Mouse (Mus musculus): ENCODE measurements around the gene Zfp91.
"Not testable (repeated sequence)": the region's sequence is repeated elsewhere in the genome, so short reads cannot be mapped to it uniquely, and the experiment has no call there.

The Zfp91 gene

DNA sequence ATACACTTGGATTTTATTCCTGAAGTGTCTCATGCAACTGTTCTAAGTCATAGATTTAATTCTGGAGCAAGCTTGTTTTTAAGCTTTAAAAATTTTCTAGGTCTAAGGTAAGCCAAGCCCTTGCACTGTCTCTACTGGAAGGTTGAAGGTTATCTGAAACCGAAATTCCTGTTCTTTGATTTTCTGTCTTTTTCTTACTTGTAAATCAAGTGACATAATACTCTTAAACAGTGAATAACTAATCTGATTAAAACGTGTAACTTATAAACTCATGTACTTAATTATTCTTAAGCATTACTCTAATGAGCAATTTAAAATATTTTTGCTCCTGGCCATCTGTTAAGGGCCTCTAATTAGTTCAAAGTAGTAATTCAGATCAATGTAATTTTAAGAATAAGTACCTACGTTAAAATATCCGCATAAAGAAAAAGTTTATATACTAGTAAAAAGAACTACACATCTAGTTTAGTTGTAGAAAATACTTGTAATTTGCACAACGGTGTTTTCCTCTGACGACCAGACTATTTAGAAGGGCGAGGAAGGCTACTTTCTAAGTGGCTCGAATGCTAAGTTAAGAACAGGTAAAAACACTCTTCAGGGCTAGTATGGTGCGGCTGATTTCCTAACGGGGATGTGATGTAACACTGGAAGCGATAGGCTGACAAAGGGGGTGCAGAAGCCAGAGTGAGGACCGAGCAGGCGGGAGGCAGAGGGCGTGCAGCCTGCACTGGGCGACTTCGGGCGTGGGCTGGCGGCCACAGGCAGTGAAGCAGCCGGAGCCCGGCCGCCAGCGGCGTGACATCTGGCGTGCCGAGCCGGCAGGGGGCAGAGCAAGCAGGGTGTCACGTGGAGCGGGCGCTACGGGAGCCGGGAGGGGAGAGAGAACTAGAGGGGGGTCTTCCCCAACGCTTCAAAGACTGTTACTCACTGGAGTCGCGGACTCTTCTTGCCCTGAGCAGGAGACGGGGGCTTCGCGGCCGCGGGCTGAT is 1.6 kb downstream of the Zfp91 start:
- peak; percentile 93 to 94 for DNase-seq (ENCODE audit: low spot score in 2 of 2)

DNA sequence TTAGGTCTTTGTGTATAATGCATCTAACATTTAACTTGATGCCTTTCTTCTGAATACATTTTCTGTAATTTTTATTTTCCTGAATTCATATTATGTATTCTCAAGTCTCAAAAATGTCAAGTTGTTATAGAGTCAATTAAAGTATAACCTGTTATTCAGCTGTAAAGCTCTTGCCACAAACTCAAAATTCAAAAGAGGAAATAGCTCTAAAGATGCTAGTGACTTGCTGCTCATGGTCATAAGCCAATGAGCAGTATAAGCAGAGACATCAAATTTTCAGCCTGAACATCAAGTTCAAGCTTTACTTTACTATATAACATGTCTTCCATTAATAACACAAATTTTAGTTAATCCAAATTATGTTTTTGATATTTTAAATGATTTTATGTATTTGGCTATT is 3.6 kb downstream of the Zfp91 start:
- DNase-seq (ENCODE audit: low spot score in 2 of 2): no peak

DNA sequence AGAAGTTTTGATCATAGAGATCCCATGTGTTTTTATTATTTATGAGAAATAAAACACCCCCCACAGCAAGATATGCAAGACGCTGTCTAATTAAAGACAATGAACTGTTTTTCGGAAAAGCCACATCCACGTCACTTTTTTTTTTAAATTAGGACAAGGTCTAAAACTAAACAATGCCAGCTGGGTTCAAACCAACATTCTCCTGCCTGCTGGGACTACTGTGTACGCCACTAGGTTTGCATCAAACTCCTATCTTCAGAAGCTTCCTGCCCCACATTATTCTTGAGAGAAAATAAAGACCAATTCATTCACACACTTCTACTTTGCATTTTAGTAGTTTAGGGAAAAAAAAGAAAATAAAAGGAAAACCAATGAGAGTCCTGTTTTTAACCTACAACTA is 8.2 kb downstream of the Zfp91 start:
- DNase-seq (ENCODE audit: low spot score in 2 of 2): no peak

DNA sequence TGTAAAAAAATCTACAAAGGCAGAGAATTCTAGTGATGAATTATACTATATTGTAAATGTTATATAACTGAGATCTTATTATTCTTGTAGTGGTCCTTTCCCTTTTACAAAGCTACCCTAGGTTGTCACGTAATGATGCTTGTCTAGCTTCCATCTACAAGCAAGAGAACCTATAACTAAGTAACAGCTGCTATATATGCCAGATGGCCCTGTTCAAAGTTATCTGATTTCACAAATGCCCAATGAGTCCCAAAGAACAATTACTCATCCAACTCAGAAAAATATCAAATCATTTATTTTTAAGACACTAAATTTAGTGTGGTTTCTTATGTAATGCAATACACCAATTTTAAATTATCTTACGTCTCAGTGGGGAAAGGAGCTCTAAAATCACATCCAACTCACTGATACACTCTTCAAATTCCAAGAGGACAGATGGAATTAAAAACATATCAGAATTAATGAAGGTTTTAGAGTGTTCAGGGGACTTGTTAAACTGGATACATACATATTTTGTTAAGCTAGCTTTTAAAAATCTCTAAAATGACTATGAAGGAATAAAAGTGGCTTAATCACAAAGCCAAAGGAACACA is 9.0 kb downstream of the Zfp91 start:
- no peak for DNase-seq (ENCODE audit: low spot score in 2 of 2)

DNA sequence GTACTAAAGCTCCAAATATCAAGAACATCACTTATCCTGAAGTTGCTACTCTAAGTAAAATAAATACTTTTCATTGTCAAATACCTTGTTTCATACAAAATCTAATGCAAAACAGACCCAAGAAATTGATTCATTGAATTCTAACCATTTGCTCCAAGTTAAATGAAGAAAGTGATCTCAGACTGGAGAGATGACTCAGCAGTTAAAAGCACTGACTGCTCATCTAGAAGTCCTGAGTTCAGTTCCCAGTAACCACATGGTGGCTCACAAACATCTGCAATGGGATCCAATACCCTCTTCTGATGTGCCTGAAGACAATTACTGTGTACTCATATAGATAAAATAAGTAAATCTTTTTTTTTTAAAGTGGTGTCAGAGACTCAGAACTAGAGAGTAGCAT is 15.5 kb downstream of the Zfp91 start:
- DNase-seq (ENCODE audit: low spot score in 2 of 2): no peak

- no peak for DNase-seq (ENCODE audit: low spot score in 2 of 2)
Observed at GRCm38 (mm10) chr19:12770888-12771287, 25.0 kb downstream of the Zfp91 start.

DNA sequence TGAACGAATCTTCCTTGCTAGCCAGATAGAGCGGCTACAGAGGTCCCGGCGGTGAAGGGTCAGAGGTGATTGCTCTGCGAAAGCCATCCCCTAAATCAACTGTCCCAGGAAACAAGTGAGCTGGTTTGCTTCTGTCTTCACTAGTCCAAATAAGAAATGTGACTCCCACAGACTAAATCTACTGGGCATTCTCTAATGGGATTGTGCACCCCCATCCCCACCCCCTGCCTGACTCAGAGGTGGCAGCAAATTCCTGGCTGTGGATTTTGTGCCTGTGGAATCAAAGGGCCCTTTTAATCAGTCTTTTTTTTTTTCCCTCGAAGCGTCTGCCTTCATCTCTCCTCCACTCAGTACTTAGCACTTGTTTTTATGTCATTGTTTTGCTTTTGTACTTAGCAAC is 30.6 kb downstream of the Zfp91 start, which contains the start of gene Cntf:
Gene Cntf, minus strand, starts transcription at position 325 of the 400 bp plus-strand sequence.
- DNase-seq (ENCODE audit: low spot score in 2 of 2): no peak

- peak; percentile 3 to 17 for DNase-seq (ENCODE audit: low spot score in 2 of 2)
Observed at GRCm38 (mm10) chr19:12762212-12763130, 33.5 kb downstream of the Zfp91 start.

- no peak for DNase-seq (ENCODE audit: low spot score in 2 of 2)
Observed at GRCm38 (mm10) chr19:12759656-12760055, 36.3 kb downstream of the Zfp91 start.

DNA sequence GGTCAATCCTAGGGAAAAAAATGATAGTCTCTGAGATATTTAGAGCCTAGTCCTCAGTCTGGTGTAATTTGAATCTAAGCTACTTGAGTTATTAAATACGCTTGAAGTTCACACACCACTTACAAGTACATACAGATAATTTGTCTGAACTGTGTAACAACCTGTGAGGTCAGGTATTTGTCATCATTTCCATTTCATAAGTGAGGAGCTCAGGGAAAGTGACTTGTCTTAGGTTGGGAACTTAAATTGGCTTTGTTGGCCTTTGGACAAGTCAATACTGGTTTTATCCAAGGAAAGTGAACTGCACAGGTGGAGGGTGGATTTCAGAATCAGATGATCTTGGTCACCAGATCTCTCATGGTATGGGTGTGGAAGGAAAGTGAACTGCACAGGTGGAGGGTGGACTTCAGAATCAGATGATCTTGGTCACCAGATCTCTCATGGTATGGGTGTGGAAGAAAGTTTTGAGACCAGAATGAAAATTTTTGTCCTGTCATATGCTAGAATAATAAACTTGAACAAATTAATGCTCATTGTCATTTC is 36.9 kb downstream of the Zfp91 start:
- no peak for DNase-seq (ENCODE audit: low spot score in 2 of 2)

- no peak for DNase-seq (ENCODE audit: low spot score in 2 of 2)
Observed at GRCm38 (mm10) chr19:12756286-12756685, 39.6 kb downstream of the Zfp91 start.

- DNase-seq (ENCODE audit: low spot score in 2 of 2): no peak
Observed at GRCm38 (mm10) chr19:12731950-12732349, 64.0 kb downstream of the Zfp91 start.

DNA sequence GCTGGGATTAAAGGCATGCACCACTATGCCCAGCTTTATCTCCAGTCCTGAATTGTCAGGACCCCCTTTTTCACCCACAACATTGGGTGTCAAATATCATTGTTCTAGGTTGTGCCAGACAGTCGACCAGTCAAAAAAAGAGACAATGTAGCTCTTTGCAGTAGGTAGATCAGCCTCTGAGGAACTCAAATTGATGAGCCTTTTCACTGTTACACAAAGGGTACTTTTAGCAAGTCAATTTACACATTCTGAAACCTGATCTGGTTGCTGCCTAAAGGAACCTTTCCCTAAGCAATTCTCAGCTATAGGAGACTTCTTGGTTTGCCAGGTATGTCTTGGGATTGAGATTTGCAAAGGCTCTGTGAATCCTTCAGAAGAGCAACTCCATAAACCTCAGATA is 64.9 kb downstream of the Zfp91 start:
- DNase-seq (ENCODE audit: low spot score in 2 of 2): no peak

- DNase-seq (ENCODE audit: low spot score in 2 of 2): no peak
Observed at GRCm38 (mm10) chr19:12725851-12726250, 70.1 kb downstream of the Zfp91 start.

GRCm38 (mm10) chr19:12722308-12722707 is 73.6 kb downstream of the Zfp91 start:
- peak in 1 of 2 experiments; percentile 4 for DNase-seq (ENCODE audit: low spot score in 2 of 2)

GRCm38 (mm10) chr19:12721596-12721995 is 74.3 kb downstream of the Zfp91 start:
- DNase-seq (ENCODE audit: low spot score in 2 of 2): not testable (repeated sequence)

DNA sequence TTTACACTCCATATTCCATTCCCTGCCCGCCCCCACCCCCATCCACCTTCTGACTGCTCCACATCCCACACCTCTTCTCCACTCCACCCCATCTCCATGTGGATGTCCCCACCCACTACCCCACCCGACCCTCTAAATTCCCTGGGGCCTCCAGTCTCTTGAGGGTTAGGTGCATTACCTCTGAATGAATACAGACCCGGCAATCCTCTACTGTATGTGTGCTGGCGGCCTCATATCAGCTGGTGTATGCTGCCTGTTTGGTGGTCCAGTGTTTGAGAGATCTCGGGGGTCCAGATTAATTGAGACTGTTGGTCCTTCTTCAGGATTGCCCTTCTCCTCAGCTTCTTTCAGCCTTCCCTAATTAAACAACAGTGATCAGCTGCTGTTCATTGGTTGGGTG is 75.0 kb downstream of the Zfp91 start:
- DNase-seq (ENCODE audit: low spot score in 2 of 2): not testable (repeated sequence)

DNA sequence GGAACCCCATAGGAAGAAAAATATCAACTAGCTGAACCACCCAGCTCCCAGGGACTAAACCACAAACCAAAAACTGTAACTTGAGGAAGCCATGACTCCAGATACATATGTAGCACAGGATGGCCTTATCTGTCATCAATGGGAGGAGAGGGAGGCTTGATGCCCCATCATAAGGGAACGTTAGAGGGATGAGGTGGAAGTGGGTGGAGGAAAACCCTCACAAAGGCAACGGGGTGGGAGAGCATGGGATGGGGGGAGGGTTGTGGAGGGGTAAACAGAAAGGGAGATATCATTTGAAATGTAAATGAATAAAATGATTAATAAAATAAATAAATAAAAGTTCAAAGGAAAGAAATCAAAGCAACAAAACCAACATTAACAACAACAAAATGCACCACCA is 75.5 kb downstream of the Zfp91 start:
- no peak for DNase-seq (ENCODE audit: low spot score in 2 of 2)

DNA sequence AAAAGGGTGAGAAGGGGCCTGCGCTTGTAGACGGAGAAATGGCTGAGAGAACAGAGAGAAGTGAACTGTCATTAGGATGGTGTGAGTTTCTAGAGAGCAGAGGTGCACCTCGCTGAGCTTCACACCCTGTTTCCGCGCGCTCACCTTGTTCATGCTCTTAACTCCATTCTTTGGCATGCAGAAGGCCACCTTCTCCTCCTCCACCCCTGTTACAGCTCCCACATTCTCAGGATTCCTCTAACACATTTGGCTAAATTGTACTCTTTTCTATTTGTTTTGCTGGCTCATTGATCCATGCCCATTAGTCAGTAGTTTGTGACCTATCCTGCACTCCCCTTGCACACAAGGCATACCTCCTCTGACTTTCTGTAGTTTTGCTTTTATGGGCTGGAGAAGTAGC is 76.7 kb downstream of the Zfp91 start:
- no peak for DNase-seq (ENCODE audit: low spot score in 2 of 2)

Measured in spleen, postnatal 36 days (tissue).